Mouse (Mus musculus): ENCODE measurements around the gene Rab29. TPM values are rescaled to one million over a fixed set of nuclear protein-coding genes. Genes with fewer than 3 reads are reported as not detected.

Rab29 gene
- total and polyA plus RNA-seq, 3 experiments: 23.5 to 26.3 TPM; not detected in 1

DNA sequence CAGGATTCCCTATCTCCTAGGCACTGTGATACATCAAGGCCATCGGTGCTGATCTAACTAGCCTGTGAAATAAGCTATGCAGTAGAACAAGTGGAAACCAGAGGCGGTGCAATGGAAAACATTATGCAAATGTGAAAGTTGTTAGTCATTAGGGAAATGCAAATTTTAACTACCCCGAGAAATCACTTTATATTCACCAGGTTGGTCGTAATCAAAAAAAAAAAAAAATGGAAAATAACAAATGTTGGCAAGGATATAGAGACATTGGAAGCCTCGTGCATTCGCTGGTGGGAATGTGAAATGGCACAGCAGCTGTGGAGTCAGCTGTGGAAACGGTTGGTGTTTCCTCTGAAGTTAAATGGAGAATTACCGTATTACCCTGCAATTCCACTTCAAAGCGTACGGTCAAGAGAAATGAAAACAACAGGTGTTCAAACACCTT, 46.1 kb upstream of the Rab29 start:
- Histone ChIP-seq H3K79me2 (ENCODE audit: control insufficient read depth, insufficient read depth, low read length, poor library complexity) (no peaks in the 10 kb centered on the region), H3K36me3 (ENCODE audit: control insufficient read depth in 1 of 2, insufficient read depth in 2 of 2, low read length in 2 of 2) (no peaks in the 10 kb centered on the region), H3K9ac (ENCODE audit: control insufficient read depth, low read depth, low read length, poor library complexity, severe bottlenecking) (no peak overlapping the region), H3K4me1 (ENCODE audit: control insufficient read depth in 1 of 2, insufficient read depth in 2 of 2, low read length in 2 of 2) (no peaks in the 10 kb centered on the region), H3K4me3 (ENCODE audit: control insufficient read depth in 1 of 2, insufficient read depth in 1 of 2, low read depth in 2 of 2, low read length in 2 of 2) (no peak overlapping the region), H3K27ac (ENCODE audit: control insufficient read depth, low read depth, low read length) (no peak overlapping the region), H3K9me3 (replicated peaks; ENCODE audit: insufficient read depth, low read length) (no peaks in the 10 kb centered on the region), H3K27me3 (ENCODE audit: control insufficient read depth in 1 of 2, insufficient read depth in 2 of 2, low read length in 2 of 2) (peaks cover 34 to 41% of the 10 kb centered on the region in 2 experiments)
- no peak for DNase-seq (ENCODE audit: low read depth, low spot score)
- TF ChIP-seq JUND (IDR thresholded peaks at IDR 0.05; ENCODE audit: low read depth, low read length): no peak
- no peak for TF ChIP-seq CHD1 (IDR thresholded peaks at IDR 0.05; ENCODE audit: low read depth, low read length)
- TF ChIP-seq SIN3A (IDR thresholded peaks at IDR 0.05; ENCODE audit: low read length): no peak

DNA sequence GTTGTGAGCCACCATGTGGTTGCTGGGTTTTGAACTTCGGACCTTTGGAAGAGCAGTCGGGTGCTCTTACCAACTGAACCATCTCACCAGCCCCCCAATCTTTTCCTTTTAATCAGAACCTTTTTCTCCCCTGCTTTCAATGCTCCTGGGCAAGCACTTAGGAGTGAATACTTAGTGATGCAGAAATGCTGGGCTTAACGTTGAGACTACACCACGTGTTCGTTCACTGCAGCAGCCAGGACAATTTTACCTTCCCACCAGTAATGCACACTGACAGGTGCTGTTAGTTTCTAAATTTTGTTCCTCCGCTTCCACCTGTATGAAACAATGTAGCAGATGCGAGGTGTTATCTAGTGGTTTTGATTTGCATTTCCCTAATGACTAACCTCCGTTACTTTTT, 44.7 kb upstream of the Rab29 start:
- Histone ChIP-seq H3K9ac (ENCODE audit: control insufficient read depth, low read depth, low read length, poor library complexity, severe bottlenecking) (no peak overlapping the region), H3K4me1 (ENCODE audit: control insufficient read depth in 1 of 2, insufficient read depth in 2 of 2, low read length in 2 of 2) (peaks cover 4 to 5% of the 10 kb centered on the region in 2 experiments; a peak in 2 of 4 replicates), H3K27ac (ENCODE audit: control insufficient read depth, low read depth, low read length) (no peak overlapping the region), H3K9me3 (replicated peaks; ENCODE audit: insufficient read depth, low read length) (no peaks in the 10 kb centered on the region), H3K27me3 (ENCODE audit: control insufficient read depth in 1 of 2, insufficient read depth in 2 of 2, low read length in 2 of 2) (peaks cover 23 to 38% of the 10 kb centered on the region in 2 experiments), H3K36me3 (ENCODE audit: control insufficient read depth in 1 of 2, insufficient read depth in 2 of 2, low read length in 2 of 2) (peaks cover 0 to 3% of the 10 kb centered on the region in 2 experiments; a peak in 1 of 4 replicates), H3K4me3 (ENCODE audit: control insufficient read depth in 1 of 2, insufficient read depth in 1 of 2, low read depth in 2 of 2, low read length in 2 of 2) (no peak overlapping the region), H3K79me2 (ENCODE audit: control insufficient read depth, insufficient read depth, low read length, poor library complexity) (no peaks in the 10 kb centered on the region)
- no peak for DNase-seq (ENCODE audit: low read depth, low spot score)
- no peak for TF ChIP-seq JUND (IDR thresholded peaks at IDR 0.05; ENCODE audit: low read depth, low read length)
- no peak for TF ChIP-seq BHLHE40 (IDR thresholded peaks at IDR 0.05; ENCODE audit: borderline replicate concordance, low read depth, low read length)
- no peak for TF ChIP-seq GATA1 (IDR thresholded peaks at IDR 0.05; ENCODE audit: low read depth, low read length)
- TF ChIP-seq ETS1 (IDR thresholded peaks at IDR 0.05; ENCODE audit: low read depth, low read length): no peak
- no peak for TF ChIP-seq TCF12 (IDR thresholded peaks at IDR 0.05; ENCODE audit: low read depth, low read length)
- no peak for TF ChIP-seq KAT2A (conservative IDR thresholded peaks at IDR 0.05; ENCODE audit: low read depth, low read length)
- TF ChIP-seq GABPA (IDR thresholded peaks at IDR 0.05; ENCODE audit: low read depth, low read length): no peak
- TF ChIP-seq MEF2A (IDR thresholded peaks at IDR 0.05; ENCODE audit: extremely low read depth, insufficient replicate concordance, low read depth, low read length, poor library complexity, severe bottlenecking): no peak
- TF ChIP-seq MYC (IDR thresholded peaks at IDR 0.05; ENCODE audit: low read depth, low read length): no peak
- TF ChIP-seq USF1 (IDR thresholded peaks at IDR 0.05; ENCODE audit: low read depth, low read length): no peak
- no peak for TF ChIP-seq CHD2 (IDR thresholded peaks at IDR 0.05; ENCODE audit: low read length)
- TF ChIP-seq ZMIZ1 (IDR thresholded peaks at IDR 0.05; ENCODE audit: low read depth, low read length): no peak
- no peak for TF ChIP-seq MXI1 (IDR thresholded peaks at IDR 0.05; ENCODE audit: low read depth, low read length)
- no peak for TF ChIP-seq POLR2A (IDR thresholded peaks at IDR 0.05; ENCODE audit: control insufficient read depth in 1 of 2, insufficient read depth in 1 of 2, low read depth in 1 of 2, low read length in 2 of 2, poor library complexity in 1 of 2)
- TF ChIP-seq ZNF384 (IDR thresholded peaks at IDR 0.05; ENCODE audit: low read depth, low read length): no peak
- no peak for TF ChIP-seq TBP (IDR thresholded peaks at IDR 0.05; ENCODE audit: low read depth, low read length)
